Mouse (Mus musculus) hindbrain, embryonic 10.5 days (tissue): ENCODE data around the gene Rpl36. TPM values are rescaled to one million over a fixed set of nuclear protein-coding genes. Genes with fewer than 3 reads are reported as not detected.

ENCODE experiments used
- DNase-seq: peaks from one replicate; pipeline ENCODE4 v3.0.0-alpha.2; 2017; ENCODE audit warnings: low spot score
- H3K27ac ChIP-seq: fragments of 300-500 bp; sonication (generic); 2 replicates; pipeline ENCODE4 v1.5.1; 2016; ENCODE audit warnings: mild to moderate bottlenecking, moderate library complexity
- H3K27me3 ChIP-seq: fragments of 300-500 bp; sonication (generic); 2 replicates; pipeline ENCODE4 v1.6.1; 2016; ENCODE audit warnings: mild to moderate bottlenecking; ENCODE audit not compliant: poor library complexity, insufficient read depth, severe bottlenecking
- H3K36me3 ChIP-seq: fragments of 300-500 bp; sonication (generic); 2 replicates; pipeline ENCODE4 v1.6.1; 2016; ENCODE audit warnings: mild to moderate bottlenecking, moderate library complexity
- H3K4me1 ChIP-seq: fragments of 300-500 bp; sonication (generic); replicated peaks from 2 replicates; pipeline ENCODE4 v1.6.1; 2016; ENCODE audit warnings: mild to moderate bottlenecking
- H3K4me3 ChIP-seq: fragments of 300-500 bp; sonication (generic); 2 replicates; pipeline ENCODE4 v1.5.1; 2016; ENCODE audit warnings: mild to moderate bottlenecking, moderate library complexity
- H3K9me3 ChIP-seq: fragments of 300-500 bp; sonication (generic); 2 replicates; pipeline ENCODE4 v1.6.1; 2016; ENCODE audit warnings: mild to moderate bottlenecking, moderate library complexity
- WGBS: fragments of 180-500 bp; shearing (Covaris S2); methylation state at CpG from one replicate; pipeline ENCODE4 v1.1.7; 2016; 5-methylcytosine and 5-hydroxymethylcytosine counted together
- polyA plus RNA-seq: library from polyadenylated mRNA; unstranded; fragments of >200 nt; fragmentation: Nextera tagmentation; extraction: Ambion mirVana; gene quantifications from 2 replicates; pipeline ENCODE4 v1.2.1, GENCODE M21; 2016

Rpl36 gene
- polyA plus RNA-seq: 1,369 and 1,471 TPM in 2 replicates

- Histone ChIP-seq H3K4me3 (peak within 1 kb of the TSS; percentile 87), H3K27ac (peak within 1 kb of the TSS; percentile 95), H3K9me3 (no peaks in the 10 kb centered on the region), H3K36me3 (peaks cover 45% of the 10 kb centered on the region), H3K4me1 (peaks cover 67% of the 10 kb centered on the region), H3K27me3 (no peaks in the 10 kb centered on the region)
- DNase-seq: peak; percentile 95
- WGBS: under 1% methylated on average over 52 of the region's 52 CpGs
Observed at GRCm38 (mm10) chr17:56613236-56613844, at the start of gene Rpl36. Rpl36 (plus strand) TSS chr17:56613416.

DNA sequence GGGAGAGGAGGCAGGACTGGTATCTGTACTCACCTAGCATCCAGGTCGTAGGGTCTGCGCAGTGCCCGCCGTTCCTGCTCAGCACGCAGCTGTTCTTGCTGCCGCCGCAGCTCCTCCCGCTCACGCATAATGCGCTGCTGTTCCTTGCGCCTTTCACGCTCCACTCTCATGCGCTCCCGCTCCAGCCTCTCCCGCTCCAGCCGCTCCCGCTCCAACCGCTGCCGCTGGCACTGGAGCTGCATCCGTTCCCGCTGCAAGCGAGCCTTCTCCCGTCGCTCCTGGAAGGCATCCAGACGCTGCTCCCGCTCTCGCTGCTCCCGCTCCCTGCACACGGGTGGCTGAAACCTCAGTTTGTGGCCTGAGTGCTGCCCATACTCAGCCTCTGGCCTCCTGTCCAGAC, 46.9 kb upstream of the Rpl36 start:
- 95% methylated on average over 29 of the region's 29 CpGs for WGBS
- H3K9me3 ChIP-seq: no peaks in the 10 kb centered on the region
- H3K36me3 ChIP-seq: peaks cover 100% of the 10 kb centered on the region
- no peak overlapping the region for H3K27ac ChIP-seq
- H3K4me3 ChIP-seq: no peak overlapping the region
- no peaks in the 10 kb centered on the region for H3K27me3 ChIP-seq
- DNase-seq: no peak
- H3K4me1 ChIP-seq: 0 out of 2 replicates have a peak, but pooled peaks cover 2% of the 10 kb centered on the region

- DNase-seq: no peak
- Histone ChIP-seq H3K27me3 (no peaks in the 10 kb centered on the region), H3K4me1 (0 out of 2 replicates have a peak, but pooled peaks cover 2% of the 10 kb centered on the region), H3K36me3 (peaks cover 100% of the 10 kb centered on the region), H3K4me3 (no peak overlapping the region), H3K9me3 (no peaks in the 10 kb centered on the region), H3K27ac (no peak overlapping the region)
- WGBS: 90% methylated on average over 5 of the region's 5 CpGs
Observed at GRCm38 (mm10) chr17:56566918-56567317, 46.3 kb upstream of the Rpl36 start.

DNA sequence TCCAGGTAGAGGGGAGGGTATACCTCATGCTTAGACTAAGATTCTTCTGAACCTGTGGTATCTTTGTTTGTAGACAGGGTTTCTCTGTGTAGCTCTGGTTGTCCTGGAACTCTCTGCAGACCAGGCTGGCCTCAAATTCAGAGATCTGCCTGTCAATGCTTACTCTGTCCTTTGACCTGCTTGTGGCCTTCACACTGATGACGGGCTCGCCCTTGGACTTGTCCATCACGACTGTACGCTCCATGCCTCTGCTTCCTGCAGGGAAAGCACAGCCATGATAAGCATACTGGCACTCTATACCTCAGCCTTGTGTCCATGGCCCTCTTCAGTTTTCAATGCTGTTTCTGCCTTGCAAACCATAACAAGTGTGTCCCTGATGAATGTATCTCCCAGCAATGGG, 45.8 kb upstream of the Rpl36 start:
- H3K36me3 ChIP-seq: peaks cover 100% of the 10 kb centered on the region
- 95% methylated on average over 4 of the region's 4 CpGs for WGBS
- H3K9me3 ChIP-seq: no peaks in the 10 kb centered on the region
- H3K4me1 ChIP-seq: 0 out of 2 replicates have a peak, but pooled peaks cover 2% of the 10 kb centered on the region
- DNase-seq: no peak
- no peak overlapping the region for H3K27ac ChIP-seq
- no peak overlapping the region for H3K4me3 ChIP-seq
- no peaks in the 10 kb centered on the region for H3K27me3 ChIP-seq

GRCm38 (mm10) chr17:56570287-56570686, 42.9 kb upstream of the Rpl36 start:
- H3K36me3 ChIP-seq: peaks cover 99% of the 10 kb centered on the region

GRCm38 (mm10) chr17:56572154-56572553, 41.1 kb upstream of the Rpl36 start:
- no peak overlapping the region for H3K27ac ChIP-seq
- no peak for DNase-seq
- H3K27me3 ChIP-seq: no peaks in the 10 kb centered on the region
- H3K9me3 ChIP-seq: no peaks in the 10 kb centered on the region
- peaks cover 96% of the 10 kb centered on the region for H3K36me3 ChIP-seq
- H3K4me1 ChIP-seq: no peaks in the 10 kb centered on the region
- no peak overlapping the region for H3K4me3 ChIP-seq
- WGBS: 91% methylated on average over 1 of the region's 1 CpGs

More at GRCm38 (mm10) chr17:56570287-56570686, 42.9 kb upstream of the Rpl36 start:
- H3K4me3 ChIP-seq: no peak overlapping the region
- DNase-seq: no peak
- H3K9me3 ChIP-seq: no peaks in the 10 kb centered on the region
- H3K27me3 ChIP-seq: no peaks in the 10 kb centered on the region
- H3K27ac ChIP-seq: no peak overlapping the region
- 89% methylated on average over 4 of the region's 4 CpGs for WGBS
- 0 out of 2 replicates have a peak, but pooled peaks cover 2% of the 10 kb centered on the region for H3K4me1 ChIP-seq

DNA sequence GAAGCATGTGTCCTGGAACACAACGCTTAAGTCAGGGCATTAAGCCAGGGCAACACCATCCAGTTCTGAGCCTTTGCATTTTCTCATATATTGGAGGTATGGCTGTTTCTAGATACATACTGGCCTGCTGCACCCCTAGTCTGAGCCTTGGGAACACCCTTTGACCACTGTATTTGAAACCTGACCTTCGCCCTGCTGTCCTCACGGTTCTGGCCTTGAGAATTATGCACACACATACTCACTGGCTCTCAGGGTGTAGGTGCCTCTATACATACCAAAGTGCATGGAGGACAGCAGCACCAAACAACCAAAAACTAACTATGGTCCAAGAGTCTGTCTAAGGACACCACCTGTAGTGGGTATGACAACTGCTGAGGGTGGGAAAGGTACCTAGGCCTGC, 40.3 kb upstream of the Rpl36 start:
- Histone ChIP-seq H3K27ac (no peak overlapping the region), H3K4me3 (no peak overlapping the region), H3K36me3 (peaks cover 96% of the 10 kb centered on the region), H3K4me1 (no peaks in the 10 kb centered on the region), H3K27me3 (no peaks in the 10 kb centered on the region), H3K9me3 (no peaks in the 10 kb centered on the region)
- WGBS: 94% methylated on average over 3 of the region's 3 CpGs
- no peak for DNase-seq

- peak overlapping the region; percentile 91 for H3K4me3 ChIP-seq
- 80% methylated on average over 1 of the region's 1 CpGs for WGBS
- peak overlapping the region; percentile 97 for H3K27ac ChIP-seq
- no peaks in the 10 kb centered on the region for H3K9me3 ChIP-seq
- no peaks in the 10 kb centered on the region for H3K27me3 ChIP-seq
- H3K4me1 ChIP-seq: peaks cover 50% of the 10 kb centered on the region
- H3K36me3 ChIP-seq: peaks cover 73% of the 10 kb centered on the region
- DNase-seq: no peak
Observed at GRCm38 (mm10) chr17:56583071-56583470, 30.1 kb upstream of the Rpl36 start.

DNA sequence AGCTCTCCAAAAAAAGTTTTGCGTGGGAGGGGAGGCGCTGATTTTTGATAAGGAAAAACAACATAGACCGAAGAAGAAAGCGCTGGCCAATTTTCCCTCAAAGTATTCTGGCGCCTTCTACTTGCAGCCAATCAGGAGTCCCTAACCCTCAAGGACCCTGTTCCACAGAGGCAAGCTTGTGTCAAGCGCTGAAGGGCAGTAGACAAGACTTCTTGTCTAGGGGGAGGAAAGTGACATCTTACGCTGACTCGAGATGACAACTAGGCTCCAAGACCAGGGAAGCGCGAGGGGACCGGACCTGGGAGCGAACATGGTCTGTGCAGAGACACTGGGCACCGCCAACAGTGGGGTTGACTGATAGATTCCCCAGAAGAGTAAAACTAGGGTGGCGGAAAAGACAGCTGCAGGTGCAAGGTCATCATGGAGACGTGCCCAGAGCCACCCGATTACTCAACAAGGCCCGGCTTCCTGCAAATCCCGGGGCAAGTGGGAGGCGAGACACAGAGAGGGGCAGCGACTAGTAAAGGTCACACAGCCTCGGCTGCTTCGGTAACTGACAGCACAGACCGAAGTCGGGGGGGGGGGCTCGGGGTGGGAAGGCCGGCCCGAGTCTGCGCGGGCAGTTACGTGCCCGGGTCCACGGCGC, 29.5 kb upstream of the Rpl36 start:
- Histone ChIP-seq H3K27me3 (no peaks in the 10 kb centered on the region), H3K36me3 (peaks cover 73% of the 10 kb centered on the region), H3K9me3 (no peaks in the 10 kb centered on the region), H3K27ac (peak overlapping the region; percentile 97), H3K4me1 (peaks cover 51% of the 10 kb centered on the region), H3K4me3 (peak overlapping the region; percentile 91)
- DNase-seq: no peak
- 5% methylated on average over 33 of the region's 33 CpGs for WGBS

DNA sequence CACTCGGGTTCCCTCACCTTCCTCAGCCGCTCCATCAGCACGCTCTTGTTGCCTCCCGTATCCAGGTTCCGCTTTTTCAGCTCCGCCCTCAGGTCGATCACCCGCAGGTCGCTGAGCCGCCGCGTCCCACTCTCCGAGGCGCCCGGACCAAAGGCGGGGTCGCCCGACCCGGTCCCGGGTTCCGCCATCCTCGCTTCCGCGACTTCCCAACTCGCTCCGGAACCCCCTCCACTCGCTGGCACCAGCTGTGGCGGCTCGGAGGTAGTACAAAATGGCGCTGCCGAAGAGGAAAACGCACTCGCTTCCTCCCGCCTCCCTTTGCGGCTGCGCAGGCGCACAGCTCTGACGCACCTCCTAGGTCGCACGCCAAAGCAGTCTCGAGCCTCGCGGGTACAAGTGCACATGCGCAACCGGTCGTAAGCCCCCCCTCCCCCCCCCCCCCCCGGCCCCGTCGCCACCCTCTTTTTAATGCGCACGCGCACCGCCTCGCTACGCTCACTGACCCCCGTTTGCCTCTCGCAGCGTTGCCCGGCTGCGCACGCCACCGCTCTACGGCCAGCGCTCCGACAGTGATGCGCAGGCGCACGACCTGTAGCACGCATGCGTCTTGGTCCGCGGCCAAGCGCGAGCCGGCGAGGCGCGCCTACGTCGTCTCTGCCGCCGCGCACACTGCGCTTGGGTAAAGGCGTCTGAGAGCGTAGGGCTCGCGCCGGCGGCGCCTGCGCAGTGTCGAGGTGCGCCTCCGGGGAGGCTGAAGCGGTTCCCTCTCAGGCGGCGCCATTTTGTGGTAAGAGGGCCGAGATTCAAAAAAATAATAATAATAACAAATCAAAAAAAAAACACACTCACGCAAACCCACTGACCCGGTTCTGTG, 28.7 kb upstream of the Rpl36 start, which contains the start of the genes Safb2 and Safb:
Gene Safb2 (minus strand): TSS at position 329 of the 874 bp plus-strand sequence.
Gene Safb (plus strand): TSS at position 569 of the 874 bp plus-strand sequence.
- WGBS: under 1% methylated on average over 101 of the region's 101 CpGs

GRCm38 (mm10) chr17:56585171-56585821, 27.9 kb upstream of the Rpl36 start:
- peak overlapping the region; percentile 91 for H3K4me3 ChIP-seq
- no peak for DNase-seq
- peaks cover 73% of the 10 kb centered on the region for H3K36me3 ChIP-seq
- peak overlapping the region; percentile 97 for H3K27ac ChIP-seq
- no peaks in the 10 kb centered on the region for H3K9me3 ChIP-seq
- under 1% methylated on average over 61 of the region's 61 CpGs for WGBS
- H3K4me1 ChIP-seq: peaks cover 53% of the 10 kb centered on the region
- H3K27me3 ChIP-seq: no peaks in the 10 kb centered on the region

More for the DNA sequence above, 28.7 kb upstream of the Rpl36 start, which contains the start of the genes Safb2 and Safb:
- DNase-seq: peak; percentile 100
- Histone ChIP-seq H3K36me3 (peaks cover 73% of the 10 kb centered on the region), H3K27me3 (no peaks in the 10 kb centered on the region), H3K4me1 (peaks cover 51% of the 10 kb centered on the region), H3K4me3 (peak within 1 kb of the TSS; percentile 91), H3K27ac (peak within 1 kb of the TSS; percentile 97), H3K9me3 (no peaks in the 10 kb centered on the region)

DNA sequence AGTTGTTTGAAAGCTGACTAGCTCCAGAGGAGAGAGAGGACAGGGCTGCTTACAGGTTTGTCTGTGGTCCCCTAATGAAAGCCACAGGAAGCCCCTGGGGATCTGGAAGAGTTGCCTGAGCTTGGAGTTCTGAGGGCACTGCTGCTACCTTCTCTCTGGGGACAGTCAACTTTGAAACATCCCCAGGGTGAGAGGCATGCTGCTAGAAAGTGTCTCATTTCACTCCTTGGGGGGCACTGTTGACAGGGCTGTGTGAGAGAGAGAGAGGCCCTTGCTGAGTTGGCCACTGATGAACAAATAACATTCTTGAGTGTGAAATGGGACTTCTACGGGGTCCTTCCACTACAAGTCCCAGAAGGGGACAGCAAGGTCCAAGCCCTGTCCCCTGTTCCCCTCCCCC, 25.4 kb upstream of the Rpl36 start:
- H3K9me3 ChIP-seq: no peaks in the 10 kb centered on the region
- WGBS: 88% methylated on average over 1 of the region's 1 CpGs
- no peak overlapping the region for H3K4me3 ChIP-seq
- DNase-seq: no peak
- no peak overlapping the region for H3K27ac ChIP-seq
- no peaks in the 10 kb centered on the region for H3K27me3 ChIP-seq
- peaks cover 37% of the 10 kb centered on the region for H3K4me1 ChIP-seq
- peaks cover 73% of the 10 kb centered on the region for H3K36me3 ChIP-seq
